Mouse (Mus musculus): ENCODE data around the gene Nrp1. TPM values are rescaled to one million over a fixed set of nuclear protein-coding genes. Genes with fewer than 3 reads are reported as not detected.

Nrp1 gene
- total and polyA plus RNA-seq, 3 experiments, result 7.3 to 14.7 (median 11.9) TPM

- Histone ChIP-seq H3K79me2 (replicated peaks; ENCODE audit: control insufficient read depth, extremely low read depth, insufficient read depth, poor library complexity, severe bottlenecking) (no peaks in the 10 kb centered on the region), H3K4me1 (ENCODE audit: control insufficient read depth in 1 of 2, insufficient read depth in 2 of 2) (no peaks in the 10 kb centered on the region), H3K27ac (ENCODE audit: insufficient read depth, low read depth) (no peak overlapping the region), H3K36me3 (replicated peaks in 1 of 2; ENCODE audit: control insufficient read depth in 1 of 2, insufficient read depth in 1 of 2, low read length in 1 of 2) (peaks cover 2 to 44% of the 10 kb centered on the region in 2 experiments), H3K9me3 (replicated peaks; ENCODE audit: low read length) (no peaks in the 10 kb centered on the region), H3K4me2 (ENCODE audit: insufficient read depth, low read depth, poor library complexity, severe bottlenecking) (no peak overlapping the region), H3K9ac (ENCODE audit: insufficient read depth, low read depth) (no peak overlapping the region), H3K4me3 (replicated peaks in 1 of 3; ENCODE audit: low read depth in 2 of 3, low read length in 2 of 3, poor library complexity in 1 of 3) (no peak overlapping the region), H3K27me3 (replicated peaks) (no peaks in the 10 kb centered on the region)
- no peak for DNase-seq (ENCODE audit: extremely low read depth)
- dilution Hi-C loops (cut with MboI; ENCODE audit: extremely low pct_ligation_motif_present, extremely low pct_unique_long_range_greater_than_20kb, low sequenced_read_pairs), result no loop called here
- TF ChIP-seq CTCF (conservative IDR thresholded peaks at IDR 0.05 in 1 of 2, IDR thresholded peaks at IDR 0.05 in 1 of 2; ENCODE audit: low read depth in 2 of 2, low read length in 2 of 2), result no peak
- no peak for TF ChIP-seq HCFC1 (IDR thresholded peaks at IDR 0.05; ENCODE audit: low read depth, low read length)
- no peak for TF ChIP-seq MEF2A (IDR thresholded peaks at IDR 0.05; ENCODE audit: borderline replicate concordance, low read depth, low read length)
- TF ChIP-seq USF1 (IDR thresholded peaks at IDR 0.05; ENCODE audit: low read depth, low read length), result no peak
- no peak for TF ChIP-seq POLR2AphosphoS2 (IDR thresholded peaks at IDR 0.05; ENCODE audit: low read depth, low read length)
- TF ChIP-seq CHD1 (IDR thresholded peaks at IDR 0.05; ENCODE audit: low read depth, low read length), result no peak
- no peak for TF ChIP-seq SIN3A (IDR thresholded peaks at IDR 0.05; ENCODE audit: low read length)
- no peak for TF ChIP-seq SMC3 (IDR thresholded peaks at IDR 0.05; ENCODE audit: low read depth, low read length)
- no peak for TF ChIP-seq ZKSCAN1 (IDR thresholded peaks at IDR 0.05; ENCODE audit: borderline replicate concordance, low read depth, low read length)
- no peak for TF ChIP-seq JUND (conservative IDR thresholded peaks at IDR 0.05; ENCODE audit: low read depth, low read length)
- TF ChIP-seq MAX (IDR thresholded peaks at IDR 0.05; ENCODE audit: low read length), result no peak
- in situ Hi-C loops (cut with MboI; ENCODE audit: low pct_ligation_motif_present, low pct_unique_long_range_greater_than_20kb, low sequenced_read_pairs), result no loop called here
Observed at GRCm38 (mm10) chr8:128446636-128447035, 88.2 kb downstream of the Nrp1 start.

GRCm38 (mm10) chr8:128447320-128447719, 88.9 kb downstream of the Nrp1 start:
- H3K79me2 ChIP-seq (replicated peaks; ENCODE audit: control insufficient read depth, extremely low read depth, insufficient read depth, poor library complexity, severe bottlenecking), result no peaks in the 10 kb centered on the region
- no peaks in the 10 kb centered on the region for H3K4me1 ChIP-seq (ENCODE audit: control insufficient read depth in 1 of 2, insufficient read depth in 2 of 2)
- dilution Hi-C loops (cut with MboI; ENCODE audit: extremely low pct_ligation_motif_present, extremely low pct_unique_long_range_greater_than_20kb, low sequenced_read_pairs) (no loop called here), in situ Hi-C loops (cut with MboI; ENCODE audit: low pct_ligation_motif_present, low pct_unique_long_range_greater_than_20kb, low sequenced_read_pairs) (no loop called here)
- H3K36me3 ChIP-seq (replicated peaks in 1 of 2; ENCODE audit: control insufficient read depth in 1 of 2, insufficient read depth in 1 of 2, low read length in 1 of 2), result peaks cover 2 to 44% of the 10 kb centered on the region in 2 experiments
- no peak overlapping the region for H3K4me2 ChIP-seq (ENCODE audit: insufficient read depth, low read depth, poor library complexity, severe bottlenecking)
- H3K27ac ChIP-seq (ENCODE audit: insufficient read depth, low read depth), result no peak overlapping the region
- TF ChIP-seq RCOR1 (conservative IDR thresholded peaks at IDR 0.05; ENCODE audit: low read depth, low read length), result no peak
- TF ChIP-seq SMC3 (IDR thresholded peaks at IDR 0.05; ENCODE audit: low read depth, low read length), result no peak
- TF ChIP-seq ZNF384 (IDR thresholded peaks at IDR 0.05; ENCODE audit: low read depth, low read length), result no peak
- TF ChIP-seq USF2 (conservative IDR thresholded peaks at IDR 0.05; ENCODE audit: low read depth, low read length), result no peak
- TF ChIP-seq UBTF (IDR thresholded peaks at IDR 0.05; ENCODE audit: low read depth, low read length), result no peak
- no peak for TF ChIP-seq MAX (IDR thresholded peaks at IDR 0.05; ENCODE audit: low read length)
- no peak for TF ChIP-seq ZKSCAN1 (IDR thresholded peaks at IDR 0.05; ENCODE audit: borderline replicate concordance, low read depth, low read length)
- TF ChIP-seq TBP (conservative IDR thresholded peaks at IDR 0.05; ENCODE audit: low read depth, low read length), result no peak
- TF ChIP-seq NRF1 (IDR thresholded peaks at IDR 0.05; ENCODE audit: low read depth, low read length), result no peak
- TF ChIP-seq ELF1 (IDR thresholded peaks at IDR 0.05; ENCODE audit: low read depth, low read length), result no peak
- no peak for TF ChIP-seq CHD2 (IDR thresholded peaks at IDR 0.05; ENCODE audit: low read length)
- no peak for TF ChIP-seq CHD1 (IDR thresholded peaks at IDR 0.05; ENCODE audit: low read depth, low read length)
- no peak for TF ChIP-seq IRF4 (IDR thresholded peaks at IDR 0.05; ENCODE audit: low read depth, low read length)
- no peak for TF ChIP-seq PAX5 (IDR thresholded peaks at IDR 0.05; ENCODE audit: low read length)
- no peak for TF ChIP-seq JUN (IDR thresholded peaks at IDR 0.05; ENCODE audit: insufficient read depth, low read depth, low read length)
- no peak for TF ChIP-seq ETS1 (conservative IDR thresholded peaks at IDR 0.05; ENCODE audit: low read depth, low read length)
- TF ChIP-seq USF1 (IDR thresholded peaks at IDR 0.05; ENCODE audit: low read depth, low read length), result no peak
- TF ChIP-seq MAFK (IDR thresholded peaks at IDR 0.05; ENCODE audit: insufficient replicate concordance, low read length), result no peak
- TF ChIP-seq CTCF (conservative IDR thresholded peaks at IDR 0.05 in 1 of 2, IDR thresholded peaks at IDR 0.05 in 1 of 2; ENCODE audit: low read depth in 2 of 2, low read length in 2 of 2), result no peak
- TF ChIP-seq GABPA (IDR thresholded peaks at IDR 0.05; ENCODE audit: insufficient replicate concordance, low read depth, low read length), result no peak
- no peak overlapping the region for H3K4me3 ChIP-seq (replicated peaks in 1 of 3; ENCODE audit: low read depth in 2 of 3, low read length in 2 of 3, poor library complexity in 1 of 3)
- DNase-seq (ENCODE audit: extremely low read depth), result no peak
- no peak overlapping the region for H3K9ac ChIP-seq (ENCODE audit: insufficient read depth, low read depth)
- H3K9me3 ChIP-seq (replicated peaks; ENCODE audit: low read length), result no peaks in the 10 kb centered on the region
- H3K27me3 ChIP-seq (replicated peaks), result no peaks in the 10 kb centered on the region

All from CH12.LX (cell line).